Mouse (Mus musculus) T-helper 1 cell (primary cell): Measurements from ENCODE around the gene Sh3gl2.

Experiments used
- in situ Hi-C: fragments of 300-600 bp; cut with MboI, MseI; formaldehyde crosslinking; loops from one replicate; pipeline ENCODE4 v1.15.1; 2025; ENCODE audit warnings: high pct_unique_total_duplicates

Gene Sh3gl2

DNA sequence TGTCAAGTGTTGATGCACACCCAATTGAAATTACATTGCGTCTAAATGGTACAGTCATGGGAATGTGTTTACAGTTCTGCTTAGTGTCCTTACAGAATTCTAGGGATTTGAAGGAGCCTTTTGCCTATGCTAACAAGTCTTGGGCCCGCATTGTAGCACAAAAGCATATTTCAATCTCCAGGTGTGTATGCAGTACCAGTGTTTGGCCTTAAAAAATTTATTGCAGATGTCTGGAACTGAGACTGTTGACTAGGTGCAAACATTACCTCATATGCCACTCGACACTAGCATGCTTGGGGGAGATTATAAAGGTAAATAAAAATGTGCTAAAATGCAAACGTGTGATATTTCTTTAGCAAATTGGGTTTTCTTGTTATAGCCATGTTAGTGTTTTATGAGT, 384.0 kb downstream of the Sh3gl2 start:
- in situ Hi-C loops = no loop called here

DNA sequence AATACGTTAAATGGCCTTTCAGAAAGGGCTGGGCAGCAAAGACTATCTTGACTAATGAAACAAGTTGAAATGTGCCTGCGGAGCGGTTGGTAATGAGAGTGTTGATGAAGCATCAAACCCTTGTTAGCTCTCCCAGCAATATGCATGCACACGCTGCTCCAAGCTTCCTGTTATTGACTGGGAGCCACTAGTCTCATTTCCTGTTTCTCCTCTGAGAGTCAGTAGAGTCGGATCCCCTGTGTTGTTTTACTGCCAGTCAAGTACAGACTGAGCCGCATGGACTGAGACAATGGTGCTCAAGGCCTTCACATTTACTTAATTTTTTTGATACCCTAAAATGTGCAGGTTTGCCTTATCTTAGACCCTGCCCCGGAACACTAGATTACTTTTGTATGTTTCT, 386.1 kb downstream of the Sh3gl2 start:
- in situ Hi-C loops = no loop called here

DNA sequence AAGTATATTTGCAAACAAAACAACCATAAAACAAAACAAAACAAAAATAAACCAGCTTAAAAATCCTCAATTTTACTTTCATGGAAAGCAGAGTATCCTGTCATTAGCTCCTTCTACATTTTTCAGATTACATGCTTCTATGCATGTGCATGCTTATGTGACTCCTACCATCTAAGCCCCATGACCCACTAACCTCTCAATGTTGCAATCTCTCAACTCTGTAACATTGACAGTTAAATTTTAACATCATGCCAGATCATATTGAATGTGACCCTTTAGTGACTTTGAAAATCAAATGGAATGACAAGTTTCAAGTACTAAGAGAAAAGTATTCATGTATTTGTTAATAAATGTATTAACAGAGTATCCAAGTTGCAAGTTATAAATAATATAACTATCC, 389.2 kb downstream of the Sh3gl2 start:
- in situ Hi-C loops = no loop called here

DNA sequence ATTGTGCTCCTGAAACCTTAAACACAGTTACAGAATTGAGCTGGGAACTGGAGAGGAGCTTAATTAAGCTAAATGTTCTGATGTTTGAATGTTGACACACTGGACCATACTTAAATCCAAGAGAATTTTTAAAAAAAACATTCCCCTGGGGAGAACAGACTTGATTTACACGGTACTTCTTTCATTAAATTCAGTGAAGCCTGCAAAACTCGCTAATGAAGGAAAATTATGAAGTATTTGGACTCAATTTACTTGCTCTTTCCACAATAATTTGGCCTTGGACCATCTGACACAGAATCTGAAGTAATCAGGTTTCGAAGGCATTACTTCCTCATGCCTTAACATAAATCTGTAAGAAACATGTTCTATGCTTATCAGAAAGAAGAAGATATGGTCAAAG, 408.4 kb downstream of the Sh3gl2 start:
- in situ Hi-C loops = no loop called here

DNA sequence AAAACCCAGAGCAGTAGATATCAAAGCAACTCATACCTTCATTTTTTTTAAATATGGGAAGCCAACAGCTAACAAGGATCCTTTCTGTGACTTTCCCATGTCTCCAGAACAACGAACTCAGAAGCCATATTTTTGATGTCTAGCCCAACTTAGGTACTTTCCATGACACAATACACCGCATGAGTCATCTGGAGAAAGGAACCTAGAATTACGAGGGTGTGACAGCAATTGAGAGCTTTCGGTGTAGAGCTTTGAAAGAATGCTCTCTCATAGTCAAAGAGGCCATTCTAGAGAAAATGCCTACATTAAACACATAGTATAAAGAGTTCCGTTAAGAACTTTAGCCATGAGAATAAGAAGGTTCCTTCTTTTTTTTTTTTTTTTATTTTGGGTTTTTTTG, 413.8 kb downstream of the Sh3gl2 start:
- in situ Hi-C loops = no loop called here

DNA sequence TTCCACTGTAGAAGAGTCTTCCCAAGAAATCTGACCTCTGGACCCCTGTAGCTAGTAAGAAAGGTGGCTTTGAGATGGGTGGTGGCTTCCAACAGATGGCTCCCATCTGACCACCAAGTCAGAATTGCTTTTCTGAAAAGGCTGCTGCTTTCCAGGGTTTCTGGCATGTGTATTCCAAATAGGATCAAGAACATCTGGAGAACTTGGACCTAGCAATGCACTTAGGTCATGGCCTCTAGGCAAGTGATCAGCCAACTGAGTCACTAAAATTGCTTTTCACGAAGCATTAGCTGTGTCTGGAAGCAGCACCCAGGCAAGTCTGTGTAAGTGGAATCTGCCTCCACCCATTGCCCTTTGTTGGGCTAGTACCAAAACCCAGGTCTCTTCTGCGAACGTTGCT, 414.3 kb downstream of the Sh3gl2 start:
- in situ Hi-C loops = no loop called here

DNA sequence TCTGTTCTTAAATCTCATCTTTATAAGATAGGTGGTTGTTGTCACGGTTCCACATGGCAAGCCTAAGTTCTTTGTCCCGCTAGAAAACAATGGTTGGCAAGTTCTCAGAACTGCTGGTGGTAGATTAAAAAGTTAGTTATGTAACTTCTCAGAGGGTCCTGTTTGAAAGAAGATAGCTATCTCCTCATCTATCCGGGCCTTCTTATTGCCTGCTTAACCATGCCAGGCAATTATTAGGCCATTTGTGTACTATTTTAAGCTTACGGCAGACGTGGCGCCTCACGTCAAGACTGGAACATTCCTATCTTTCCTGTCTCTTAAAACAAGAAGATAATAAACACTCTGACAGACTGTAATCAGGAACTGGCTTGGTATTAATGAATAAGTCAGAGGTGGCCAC, 424.5 kb downstream of the Sh3gl2 start:
- in situ Hi-C loops = no loop called here

DNA sequence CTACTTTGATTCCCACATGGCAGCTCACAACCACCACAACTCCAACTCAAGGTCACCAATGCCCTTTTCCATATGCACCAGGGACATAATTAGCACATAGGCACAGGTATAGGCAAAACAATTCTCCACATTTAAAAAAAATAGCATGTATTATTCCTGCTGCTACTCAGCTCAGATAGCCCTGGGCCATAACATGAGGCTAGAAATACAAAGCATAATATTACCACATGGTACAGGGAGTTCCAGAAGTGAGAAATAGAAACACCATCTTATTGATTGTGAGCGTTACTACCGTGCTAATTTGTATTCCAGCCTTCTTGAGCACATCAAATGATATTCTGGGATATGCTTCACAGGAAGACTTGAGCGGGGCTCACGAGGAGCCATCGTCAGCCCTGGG, 464.3 kb downstream of the Sh3gl2 start:
- in situ Hi-C loops = no loop called here

DNA sequence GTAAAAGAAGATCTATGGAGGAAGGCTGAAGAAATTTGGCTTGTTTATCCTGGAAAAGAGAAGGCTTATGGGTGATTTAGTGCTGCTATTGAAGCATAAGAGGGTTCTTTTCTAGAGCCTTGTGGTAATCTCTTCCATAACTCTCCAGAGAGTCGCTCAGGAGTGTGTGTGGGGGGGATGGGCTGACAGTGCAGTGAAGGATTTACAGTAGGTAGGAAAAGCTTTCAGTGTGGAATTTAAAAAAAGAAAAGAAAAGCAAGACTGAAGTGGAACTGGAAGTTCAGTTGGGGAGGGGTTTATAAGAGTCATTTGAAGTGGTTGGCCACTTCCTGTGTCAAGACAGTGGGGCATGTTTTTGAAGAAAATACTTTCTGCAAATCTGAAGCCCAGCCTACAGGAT, 464.8 kb downstream of the Sh3gl2 start:
- in situ Hi-C loops = no loop called here

DNA sequence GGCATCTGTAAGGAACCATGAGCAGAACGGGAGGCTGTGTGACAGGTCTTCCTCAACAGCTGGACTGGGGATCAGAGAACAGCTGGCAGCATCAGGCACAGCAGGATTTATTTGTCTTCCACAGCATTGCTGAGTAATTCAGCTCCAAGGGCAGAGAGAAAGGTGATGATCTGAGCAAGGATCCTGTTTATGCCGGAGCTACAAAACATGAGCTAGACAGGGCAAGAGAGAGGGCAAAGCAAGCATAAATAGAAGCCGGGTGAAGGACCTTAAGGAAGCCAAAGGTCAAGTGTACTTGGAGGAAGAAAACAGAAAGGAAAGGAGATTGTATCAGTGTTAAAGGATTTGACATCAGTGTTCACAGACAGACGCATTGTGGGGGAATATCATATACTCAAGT, 467.4 kb downstream of the Sh3gl2 start:
- in situ Hi-C loops = no loop called here

DNA sequence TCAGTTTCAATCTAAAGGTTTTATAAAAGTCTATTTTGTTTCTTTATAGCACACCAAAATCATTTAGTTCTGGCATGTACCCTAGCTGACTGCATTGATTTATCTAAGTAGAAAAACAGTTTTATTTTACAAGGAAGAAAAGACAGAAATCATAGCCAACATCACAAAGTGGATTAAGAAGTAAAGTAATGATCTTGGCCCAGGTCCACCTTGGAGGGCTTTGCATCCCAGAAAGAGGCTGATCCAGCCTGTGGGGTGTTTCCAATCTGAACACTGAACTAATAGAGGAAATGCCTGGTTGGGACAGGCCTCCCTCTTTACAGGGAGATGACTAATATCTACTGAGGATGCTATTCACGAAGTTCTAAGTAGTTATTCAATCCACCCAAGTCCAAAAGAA, 472.7 kb downstream of the Sh3gl2 start:
- in situ Hi-C loops = no loop called here

DNA sequence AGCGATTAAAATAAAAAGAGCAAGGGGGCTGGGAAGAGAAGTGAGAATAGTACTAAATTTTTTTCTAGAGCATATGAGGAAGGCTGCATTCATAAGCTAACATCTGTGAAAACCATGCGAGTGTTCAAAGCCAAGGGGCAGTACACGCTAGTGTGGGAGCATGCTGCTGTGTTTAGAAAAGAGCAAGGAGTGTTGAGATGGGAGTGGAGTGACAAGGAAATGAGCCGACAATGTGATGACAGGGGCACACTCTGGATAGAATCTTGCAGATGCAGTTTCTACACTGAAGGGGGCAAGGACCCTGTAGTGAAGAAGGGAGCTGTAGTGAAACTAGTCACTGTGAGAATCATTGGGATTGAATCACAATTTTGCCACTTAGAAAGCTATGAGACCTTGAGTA, 481.2 kb downstream of the Sh3gl2 start:
- in situ Hi-C loops = no loop called here
